Mouse (Mus musculus) spleen, adult 2 months (tissue): ENCODE data around the gene Gm48552.

ENCODE experiments used
- CTCF ChIP-seq: fragments of 200-500 bp; IDR thresholded peaks from 2 replicates; pipeline ENCODE4 v1.5.1; 2011; ENCODE audit warnings: mild to moderate bottlenecking, inconsistent platforms; ENCODE audit not compliant: insufficient read depth, insufficient read length, insufficient replicate concordance; ENCODE audit errors: extremely low read depth
- POLR2A ChIP-seq: fragments of 200-500 bp; IDR thresholded peaks from 2 replicates; pipeline ENCODE4 v1.6.1; 2011; ENCODE audit warnings: low read depth, low read length, inconsistent platforms

DNA sequence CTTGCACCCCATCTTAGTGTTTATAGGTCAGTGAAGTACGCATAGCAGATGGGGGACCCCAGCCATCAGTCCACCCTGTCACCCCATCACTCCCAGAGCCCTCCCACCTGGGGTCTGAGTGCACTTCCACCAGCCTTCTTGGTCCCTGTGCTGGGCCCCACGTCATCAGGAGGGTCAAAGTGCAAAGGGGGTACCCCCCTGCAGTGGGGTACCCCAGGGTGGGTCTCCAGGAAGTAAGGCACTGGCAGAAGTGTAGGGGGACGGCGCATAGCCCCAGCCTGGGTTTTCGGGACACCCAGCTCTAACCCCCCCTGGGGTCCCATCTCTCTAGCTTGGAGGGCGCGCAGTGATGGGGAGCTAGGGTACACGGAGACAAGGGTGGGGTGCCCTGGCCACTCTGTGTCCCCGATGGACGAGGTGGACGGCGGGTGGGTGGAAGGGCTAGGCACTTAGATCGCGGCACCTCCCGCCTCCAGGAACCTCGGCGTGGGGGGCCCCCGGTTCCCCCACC is 11.0 kb downstream of the Gm48552 start:
- TF ChIP-seq CTCF (no peak), POLR2A (no peak)
